Mouse (Mus musculus) cerebral cortex, adult 2 months (tissue): ENCODE data around the gene Nsg1.

Source experiments
- WGBS: fragments of 180-500 bp; shearing (Covaris S2); methylation state at CpG from one replicate; pipeline ENCODE4 v1.1.7; 2018; 5-methylcytosine and 5-hydroxymethylcytosine counted together

Nsg1 gene

GRCm38 (mm10) chr5:38137163-38137562, 22.5 kb downstream of the Nsg1 start:
- WGBS: 58% methylated on average over 9 of the region's 9 CpGs

- WGBS: 89% methylated on average over 9 of the region's 9 CpGs
These were observed 23.5 kb downstream of the Nsg1 start for GRCm38 (mm10) chr5:38136247-38136646.

GRCm38 (mm10) chr5:38129339-38129738, 30.4 kb downstream of the Nsg1 start:
- 97% methylated on average over 2 of the region's 2 CpGs for WGBS

DNA sequence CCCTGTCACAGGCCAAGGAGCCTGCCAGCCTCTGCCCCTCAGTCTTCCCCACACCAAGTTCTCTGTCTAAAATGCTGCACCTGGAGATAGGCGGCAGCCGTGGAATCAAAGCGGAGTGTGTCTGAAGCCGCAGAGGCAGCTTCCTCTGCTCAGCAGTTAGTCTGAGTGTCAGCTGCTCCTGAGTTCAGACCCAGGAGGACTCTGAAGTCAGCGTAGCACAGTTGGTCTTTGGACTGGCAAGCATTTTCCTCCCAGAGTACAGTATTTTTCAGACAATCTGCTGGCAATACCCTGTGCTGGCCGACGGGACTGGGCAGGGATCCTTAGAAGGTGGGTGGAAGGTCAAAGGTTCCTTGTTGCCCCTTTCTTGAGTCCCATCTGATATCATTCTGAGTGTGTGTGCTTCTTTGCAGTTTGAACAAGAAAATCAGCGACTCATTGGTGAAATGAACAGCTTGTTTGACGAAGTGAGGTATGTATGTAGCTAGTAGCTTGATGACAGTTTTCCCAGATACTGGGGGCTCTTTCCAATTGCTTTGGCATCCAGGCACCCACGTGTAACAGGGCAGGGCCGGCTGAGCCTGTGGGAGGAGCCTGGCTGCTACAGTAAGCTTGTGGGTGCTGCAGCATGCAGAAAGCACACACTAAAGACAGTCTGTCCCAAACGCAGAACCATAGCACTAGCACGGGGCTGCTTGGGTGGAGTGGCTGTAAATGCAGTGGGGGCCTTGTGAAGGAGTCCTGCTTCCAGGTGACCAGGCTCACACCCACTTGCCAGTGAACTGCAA, 33.0 kb downstream of the Nsg1 start:
- 70% methylated on average over 13 of the region's 13 CpGs for WGBS

- WGBS: 89% methylated on average over 7 of the region's 7 CpGs
These were observed 38.0 kb downstream of the Nsg1 start for GRCm38 (mm10) chr5:38121699-38122098.

- 87% methylated on average over 5 of the region's 5 CpGs for WGBS
These were observed 40.4 kb downstream of the Nsg1 start for GRCm38 (mm10) chr5:38119268-38119667.

GRCm38 (mm10) chr5:38117056-38117455, 42.7 kb downstream of the Nsg1 start:
- WGBS: 64% methylated on average over 1 of the region's 1 CpGs

DNA sequence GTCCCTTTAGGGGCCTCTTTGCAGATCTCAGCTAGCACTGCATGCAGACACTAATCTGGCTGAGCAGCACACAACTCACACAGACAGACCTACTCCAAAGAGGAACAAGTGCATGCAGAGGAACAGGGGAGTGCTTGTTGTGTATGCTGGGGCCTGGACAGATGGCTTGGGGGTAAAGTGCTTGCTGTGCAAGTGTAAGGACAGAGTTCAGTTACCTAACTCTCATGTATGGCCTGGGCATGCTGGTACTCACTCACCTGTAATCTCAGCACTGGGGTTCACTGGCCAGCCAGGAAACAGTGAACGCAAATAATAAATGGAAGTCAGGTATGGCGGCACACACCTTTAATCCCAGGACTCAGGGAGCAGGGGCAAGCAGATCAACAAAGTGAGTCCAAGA, 45.2 kb downstream of the Nsg1 start:
- WGBS: 97% methylated on average over 2 of the region's 2 CpGs

GRCm38 (mm10) chr5:38106807-38107206, 52.9 kb downstream of the Nsg1 start:
- WGBS: 93% methylated on average over 10 of the region's 10 CpGs

DNA sequence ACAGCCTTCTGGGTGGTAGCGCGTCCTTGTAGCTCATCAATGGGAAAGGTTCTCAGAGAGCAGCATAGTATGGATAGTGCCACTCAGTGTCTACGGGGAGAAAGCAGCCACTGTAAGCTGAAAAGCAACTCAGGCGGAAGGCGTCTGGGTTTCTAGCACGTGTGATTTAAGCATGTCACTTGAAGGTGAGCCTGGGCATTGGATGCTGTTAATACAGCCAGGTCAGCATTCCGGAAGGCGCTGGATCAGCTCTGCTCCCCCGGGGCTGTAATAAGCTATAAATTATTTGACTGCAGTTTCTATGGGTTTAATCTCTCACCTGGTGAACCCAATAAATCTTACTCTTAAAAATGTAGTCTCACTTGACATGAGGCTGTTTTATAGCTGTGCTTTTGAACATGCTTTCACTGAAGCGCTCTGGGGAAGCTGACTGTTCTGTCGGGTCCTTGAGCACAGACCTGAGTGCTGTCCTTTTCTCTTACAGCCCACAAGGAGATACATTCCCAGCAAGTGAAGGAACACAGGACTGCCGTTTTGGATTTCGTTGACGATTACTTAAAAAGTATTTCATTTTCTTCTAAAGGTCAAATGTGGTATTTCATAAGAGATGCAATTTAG, 53.5 kb downstream of the Nsg1 start:
- WGBS: 94% methylated on average over 14 of the region's 14 CpGs

DNA sequence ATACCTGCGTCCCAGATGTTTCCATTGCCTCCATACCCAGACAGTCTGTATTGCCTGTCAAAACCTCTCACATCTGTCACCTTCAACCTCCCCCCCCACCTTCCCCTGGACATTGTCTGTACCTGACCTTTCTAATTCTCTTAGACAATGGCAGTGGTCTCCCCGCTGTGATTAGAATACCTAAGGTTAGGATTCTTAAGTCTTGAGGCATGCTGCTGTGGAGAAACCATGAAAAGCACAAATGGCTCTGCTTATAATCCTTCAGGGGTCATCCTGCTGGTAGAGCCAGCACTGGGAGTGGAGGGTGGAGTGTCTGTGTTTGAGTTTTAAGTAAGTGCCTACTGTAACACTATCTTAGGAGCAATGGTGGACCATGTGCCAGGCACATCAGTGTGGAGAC, 56.8 kb downstream of the Nsg1 start:
- 91% methylated on average over 2 of the region's 2 CpGs for WGBS

GRCm38 (mm10) chr5:38099139-38099676, 60.5 kb downstream of the Nsg1 start:
- 77% methylated on average over 2 of the region's 2 CpGs for WGBS

- WGBS: 75% methylated on average over 4 of the region's 4 CpGs
These were observed 62.1 kb downstream of the Nsg1 start for GRCm38 (mm10) chr5:38097501-38098093.

- WGBS: 91% methylated on average over 2 of the region's 2 CpGs
These were observed 65.4 kb downstream of the Nsg1 start for GRCm38 (mm10) chr5:38094331-38094730.

DNA sequence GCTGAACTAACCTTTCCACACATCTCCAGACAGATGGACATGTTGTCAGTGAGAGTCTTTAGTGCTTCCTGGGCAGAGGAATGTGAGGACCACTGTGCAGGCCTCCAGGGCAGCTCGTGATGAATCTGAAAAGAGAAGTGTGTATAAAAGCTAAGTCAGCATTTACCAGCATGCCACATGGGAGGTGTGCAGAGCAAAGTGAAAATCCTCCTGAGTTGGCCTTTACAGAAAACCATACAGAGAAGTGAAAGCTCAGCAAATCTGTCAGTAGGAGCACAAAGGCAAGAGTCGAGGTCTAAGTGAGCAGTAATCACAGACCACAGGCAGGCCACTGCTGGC, 67.8 kb downstream of the Nsg1 start:
- 80% methylated on average over 2 of the region's 2 CpGs for WGBS

DNA sequence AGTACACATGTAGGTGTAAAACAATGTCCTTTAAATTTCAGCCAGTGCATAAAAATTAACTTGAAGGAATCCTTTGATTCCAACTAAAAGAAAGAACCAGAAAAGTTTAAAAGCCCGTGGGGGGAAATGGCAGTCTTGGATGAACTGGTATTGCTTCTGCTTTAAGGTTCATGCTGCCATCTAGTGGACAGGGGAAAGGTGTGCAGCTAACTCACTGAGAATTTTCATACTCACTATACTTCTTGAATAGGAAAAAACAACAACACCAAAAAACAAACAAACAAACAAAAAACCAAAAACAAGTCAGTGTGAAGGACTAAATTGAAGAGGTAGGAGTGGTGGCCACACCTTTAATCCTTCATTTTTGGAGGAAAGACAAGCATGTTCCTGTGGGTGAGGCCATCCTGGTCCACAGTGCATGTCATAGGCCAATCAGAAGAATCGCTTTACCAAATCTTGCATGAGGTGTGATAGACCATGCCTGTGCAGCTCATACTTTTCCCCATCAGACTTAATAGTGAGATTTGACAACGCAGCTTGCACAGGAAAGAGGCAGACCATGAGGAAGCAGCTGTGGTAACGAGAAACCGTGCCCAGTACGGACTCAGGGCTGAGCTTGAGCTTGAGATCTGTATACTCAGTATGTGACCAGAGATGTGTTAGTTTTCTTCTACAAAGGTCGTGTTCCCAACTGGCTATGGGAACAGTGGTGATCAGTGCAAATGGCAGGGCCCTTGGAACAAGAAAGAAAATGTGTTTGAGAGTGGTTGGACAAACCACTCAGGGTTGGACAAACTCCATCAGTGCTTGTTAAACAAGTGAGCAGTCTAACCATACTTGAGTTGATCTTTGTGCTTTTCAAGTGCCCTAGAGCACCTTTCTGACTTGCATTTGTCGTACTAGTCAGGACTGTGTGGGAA, 68.4 kb downstream of the Nsg1 start:
- 71% methylated on average over 8 of the region's 8 CpGs for WGBS

DNA sequence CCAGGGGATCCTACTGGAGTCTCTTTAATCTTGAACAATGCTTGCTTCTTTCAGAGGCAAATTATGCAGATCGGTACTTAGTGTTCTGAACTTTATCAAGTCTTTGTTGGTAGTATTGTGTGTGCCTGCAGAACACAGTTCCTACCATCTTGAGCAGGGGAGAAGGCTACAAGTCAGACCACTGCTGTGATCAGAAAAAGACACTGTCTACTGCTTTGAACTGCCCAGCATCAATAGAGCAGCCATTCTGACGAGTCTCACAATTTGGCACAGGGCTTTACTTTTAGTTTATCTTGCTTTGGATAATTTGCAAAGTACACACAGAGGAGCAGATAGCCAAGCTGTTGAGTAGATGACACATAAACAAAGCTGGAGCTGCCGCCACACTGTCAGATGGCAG, 69.1 kb downstream of the Nsg1 start:
- WGBS: 52% methylated on average over 3 of the region's 3 CpGs

- 93% methylated on average over 3 of the region's 3 CpGs for WGBS
These were observed 69.6 kb downstream of the Nsg1 start for GRCm38 (mm10) chr5:38090111-38090510.
